Mouse (Mus musculus) intestine, embryonic 14.5 days (tissue): ENCODE results near the gene Sf1. TPM values are rescaled to one million over a fixed set of nuclear protein-coding genes. Genes with fewer than 3 reads are reported as not detected.

Experiments used
- ATAC-seq: fragments of 200-750 bp; cut with Nextera tagmentation; replicated peaks from 2 replicates; pipeline ENCODE4 v1.8.0; 2017; ENCODE audit warnings: low read depth, moderate number of reproducible peaks, moderate TSS enrichment, moderate library complexity; ENCODE audit not compliant: low FRiP score, low TSS enrichment
- DNase-seq: peaks from one replicate; pipeline ENCODE4 v3.0.0-alpha.2; 2018; ENCODE audit warnings: low spot score
- H3K27ac ChIP-seq: fragments of 300-500 bp; sonication (generic); 2 replicates; pipeline ENCODE4 v1.5.1; 2014; ENCODE audit warnings: low read depth, mild to moderate bottlenecking, control low read depth
- H3K27me3 ChIP-seq: fragments of 300-500 bp; sonication (generic); replicated peaks from 2 replicates; pipeline ENCODE4 v1.6.1; 2014; ENCODE audit warnings: low read length, control low read depth; ENCODE audit not compliant: control insufficient read depth, insufficient read depth
- H3K36me3 ChIP-seq: fragments of 300-500 bp; sonication (generic); 2 replicates; pipeline ENCODE4 v1.6.1; 2014; ENCODE audit warnings: low read length, control low read depth; ENCODE audit not compliant: control insufficient read depth, insufficient read depth
- H3K4me1 ChIP-seq: fragments of 300-500 bp; sonication (generic); replicated peaks from 2 replicates; pipeline ENCODE4 v1.6.1; 2014; ENCODE audit warnings: low read length, control low read depth, mixed read lengths; ENCODE audit not compliant: control insufficient read depth, insufficient read depth
- H3K4me2 ChIP-seq: fragments of 300-500 bp; sonication (generic); 2 replicates; pipeline ENCODE4 v1.6.1; 2014; ENCODE audit warnings: low read length
- H3K4me3 ChIP-seq: fragments of 300-500 bp; sonication (generic); 2 replicates; pipeline ENCODE4 v1.5.1; 2014; ENCODE audit warnings: low read depth, low read length, control low read depth, mixed read lengths
- H3K9ac ChIP-seq: fragments of 300-500 bp; sonication (generic); 2 replicates; pipeline ENCODE4 v1.6.1; 2014; ENCODE audit warnings: mild to moderate bottlenecking, low read length
- H3K9me3 ChIP-seq: fragments of 300-500 bp; sonication (generic); 2 replicates; pipeline ENCODE4 v1.6.1; 2016; ENCODE audit warnings: low read length, control low read depth; ENCODE audit not compliant: control insufficient read depth
- WGBS: fragments of 180-500 bp; shearing (Covaris S2); extraction: QIAGEN DNeasy Blood & Tissue Kit; methylation state at CpG from one replicate; pipeline ENCODE4 v1.1.7; 2014; 5-methylcytosine and 5-hydroxymethylcytosine counted together
- polyA plus RNA-seq: library from polyadenylated mRNA; unstranded; fragments of >200 nt; fragmentation: Nextera tagmentation; extraction: Ambion mirVana; gene quantifications from 2 replicates; pipeline ENCODE4 v1.2.1, GENCODE M21; 2014

The Sf1 gene
- polyA plus RNA-seq, 1 experiment from 2014 or later: 143 TPM

- no peak for ATAC-seq
- Histone ChIP-seq H3K9me3 (no peaks in the 10 kb centered on the region), H3K4me3 (no peak overlapping the region), H3K9ac (no peak overlapping the region), H3K36me3 (no peaks in the 10 kb centered on the region), H3K27me3 (peaks cover 20% of the 10 kb centered on the region), H3K4me1 (peaks cover 23% of the 10 kb centered on the region), H3K4me2 (no peak overlapping the region), H3K27ac (no peak overlapping the region)
- no peak for DNase-seq
- 76% methylated on average over 5 of the region's 5 CpGs for WGBS
These were observed 32.7 kb downstream of the Sf1 start for GRCm38 (mm10) chr19:6396237-6396636.

GRCm38 (mm10) chr19:6397582-6398249, 34.2 kb downstream of the Sf1 start:
- Histone ChIP-seq H3K4me1 (peaks cover 35% of the 10 kb centered on the region), H3K27ac (no peak overlapping the region), H3K9me3 (no peaks in the 10 kb centered on the region), H3K36me3 (no peaks in the 10 kb centered on the region), H3K4me2 (no peak overlapping the region), H3K27me3 (peaks cover 30% of the 10 kb centered on the region), H3K4me3 (no peak overlapping the region), H3K9ac (no peak overlapping the region)
- WGBS: 78% methylated on average over 22 of the region's 22 CpGs
- DNase-seq (no peak), ATAC-seq (no peak)

GRCm38 (mm10) chr19:6398447-6399284, 35.2 kb downstream of the Sf1 start:
- peak overlapping the region; percentile 52 for H3K4me3 ChIP-seq
- peak; percentile 72 for DNase-seq
- WGBS: under 1% methylated on average over 38 of the region's 39 CpGs
- peaks cover 35% of the 10 kb centered on the region for H3K4me1 ChIP-seq
- no peaks in the 10 kb centered on the region for H3K9me3 ChIP-seq
- H3K4me2 ChIP-seq: peak overlapping the region; percentile 98
- peak; percentile 42; the same call in 1 of the 2 replicates for ATAC-seq
- H3K9ac ChIP-seq: no peak overlapping the region
- peaks cover 30% of the 10 kb centered on the region for H3K27me3 ChIP-seq
- H3K27ac ChIP-seq: no peak overlapping the region; the same call in 1 of the 2 replicates
- H3K36me3 ChIP-seq: no peaks in the 10 kb centered on the region

GRCm38 (mm10) chr19:6399285-6400095, 36.0 kb downstream of the Sf1 start, which contains the start of gene Rasgrp2:
TSS of gene Rasgrp2 (plus strand) at chr19:6399340.
- H3K27ac ChIP-seq: no peak within 1 kb of the TSS; the same call in 1 of the 2 replicates
- H3K4me2 ChIP-seq: peak within 1 kb of the TSS; percentile 98
- H3K36me3 ChIP-seq: no peaks in the 10 kb centered on the region
- peaks cover 33% of the 10 kb centered on the region for H3K27me3 ChIP-seq
- H3K4me1 ChIP-seq: peaks cover 35% of the 10 kb centered on the region
- peak within 1 kb of the TSS; percentile 52 for H3K4me3 ChIP-seq
- DNase-seq (peak; percentile 71), ATAC-seq (peak; percentile 26; the same call in 1 of the 2 replicates)
- no peaks in the 10 kb centered on the region for H3K9me3 ChIP-seq
- under 1% methylated on average over 83 of the region's 87 CpGs for WGBS
- H3K9ac ChIP-seq: peak within 1 kb of the TSS; percentile 51

DNA sequence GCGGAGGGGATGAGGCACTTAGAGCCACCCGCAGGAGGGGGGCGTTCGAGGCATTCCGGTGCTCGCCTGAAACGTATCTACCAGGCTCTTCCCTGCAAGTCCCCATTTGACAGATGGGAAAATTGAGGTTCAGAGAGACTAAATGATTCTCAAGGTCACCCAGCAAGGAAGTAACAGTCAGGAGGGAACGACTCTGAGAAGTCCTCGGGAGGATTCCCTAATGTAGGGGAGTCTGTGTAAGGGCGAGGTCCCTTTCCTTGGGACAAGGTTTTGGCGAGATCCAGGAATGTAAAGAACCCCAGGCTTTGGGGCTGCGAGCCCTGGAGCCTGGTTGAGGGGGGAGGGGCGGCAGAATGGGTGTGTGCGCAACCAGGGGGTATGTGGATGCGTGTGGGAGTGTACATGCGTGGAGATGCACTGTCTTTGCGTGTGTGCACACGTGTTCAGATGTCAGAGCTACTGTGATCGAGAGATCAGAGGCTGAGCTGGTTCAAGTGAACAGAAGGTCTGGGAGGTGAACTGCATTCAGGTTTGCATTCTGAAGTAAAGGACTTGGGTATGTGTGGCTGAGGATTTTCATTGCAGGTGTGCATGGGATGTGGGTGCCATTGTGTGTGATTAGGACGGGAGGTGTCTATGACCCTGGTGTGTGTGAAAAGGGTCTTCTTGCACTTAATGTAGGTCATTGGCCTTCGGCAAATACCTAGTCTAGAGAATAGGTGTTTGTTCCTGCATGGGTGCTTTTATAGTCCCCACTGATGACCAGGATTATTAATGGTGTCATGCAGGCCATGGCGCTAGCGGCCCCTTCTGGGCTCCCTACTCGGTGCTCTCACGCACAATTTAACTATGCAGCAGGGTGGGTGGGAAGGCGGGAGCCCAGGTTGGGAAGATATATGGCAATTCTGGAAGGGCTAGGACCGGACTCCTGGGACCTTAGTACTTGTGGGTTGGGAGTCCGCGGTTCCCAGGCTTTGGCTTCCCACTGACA, 36.9 kb downstream of the Sf1 start:
- peaks cover 35% of the 10 kb centered on the region for H3K4me1 ChIP-seq
- H3K4me2 ChIP-seq: peak overlapping the region; percentile 98
- 0 out of 2 replicates have a peak overlapping the region, but pooled peaks have one; percentile 51 for H3K9ac ChIP-seq
- H3K4me3 ChIP-seq: peak overlapping the region; percentile 52
- H3K36me3 ChIP-seq: no peaks in the 10 kb centered on the region
- H3K27ac ChIP-seq: no peak overlapping the region
- no peak for ATAC-seq
- peak; percentile 66 for DNase-seq
- WGBS: 3% methylated on average over 29 of the region's 29 CpGs
- no peaks in the 10 kb centered on the region for H3K9me3 ChIP-seq
- H3K27me3 ChIP-seq: peaks cover 33% of the 10 kb centered on the region

DNA sequence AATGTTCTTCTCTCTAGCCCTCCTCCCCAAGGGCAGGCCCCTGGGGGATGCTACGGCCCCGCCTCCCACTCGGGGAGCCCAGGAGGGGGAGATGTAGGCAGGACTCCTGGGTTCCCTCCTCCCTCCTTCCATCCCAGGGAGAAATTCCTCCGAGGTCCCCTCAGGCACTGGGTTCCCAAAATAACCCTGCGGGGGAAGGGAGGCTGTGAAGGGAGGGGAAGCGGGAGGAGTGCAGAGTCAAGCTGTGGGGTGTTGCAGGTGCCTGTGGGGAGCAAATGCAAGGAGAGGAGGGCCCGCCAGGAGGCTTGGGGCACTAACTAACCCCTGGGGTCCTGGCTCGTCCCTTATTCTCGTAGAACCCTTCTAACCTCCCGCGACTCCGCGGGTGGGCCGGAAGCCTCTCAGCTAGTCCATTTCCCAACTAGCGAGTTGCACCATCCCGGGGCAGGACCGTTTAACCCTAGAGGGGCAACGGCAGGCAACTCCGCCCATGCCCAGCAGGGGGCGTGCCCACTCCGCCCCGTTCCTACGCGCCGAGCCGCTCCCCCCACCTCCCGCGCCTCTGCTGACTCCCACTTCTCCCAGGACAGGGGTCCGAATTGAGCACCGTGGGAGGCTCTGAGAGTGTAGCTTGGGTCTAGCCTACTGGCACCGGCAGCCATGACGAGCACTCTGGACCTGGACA, 37.8 kb downstream of the Sf1 start:
- 0 out of 2 replicates have a peak, but pooled peaks have one; percentile 26 for ATAC-seq

DNA sequence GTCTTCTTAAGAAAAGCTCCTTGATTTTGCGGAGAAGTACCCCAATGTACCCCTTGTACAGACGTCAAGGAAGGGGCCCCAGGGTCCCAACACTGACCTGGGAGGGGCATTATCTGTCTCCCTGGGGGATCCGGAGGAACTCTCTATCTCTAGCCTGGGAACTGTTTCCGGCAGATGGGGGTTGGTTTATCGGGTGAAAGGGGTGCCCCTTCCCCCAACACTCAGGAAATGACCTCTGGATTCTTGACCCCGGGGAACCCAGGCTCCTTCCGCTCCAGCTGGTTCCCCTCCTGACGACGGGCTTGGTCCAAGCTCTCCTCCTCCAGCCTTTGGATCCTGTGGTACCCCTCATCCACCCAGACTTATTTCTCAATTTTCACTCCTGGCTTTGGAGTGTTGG, 38.5 kb downstream of the Sf1 start:
- H3K4me2 ChIP-seq: peak overlapping the region; percentile 98
- no peak overlapping the region for H3K9ac ChIP-seq
- 5% methylated on average over 9 of the region's 9 CpGs for WGBS
- peak overlapping the region; percentile 37 for H3K4me3 ChIP-seq
- ATAC-seq: no peak
- no peaks in the 10 kb centered on the region for H3K9me3 ChIP-seq
- peaks cover 35% of the 10 kb centered on the region for H3K4me1 ChIP-seq
- no peaks in the 10 kb centered on the region for H3K36me3 ChIP-seq
- DNase-seq: no peak
- H3K27me3 ChIP-seq: peaks cover 33% of the 10 kb centered on the region
- no peak overlapping the region for H3K27ac ChIP-seq

More for the DNA sequence above, 37.8 kb downstream of the Sf1 start:
- peak; percentile 88 for DNase-seq
- Histone ChIP-seq H3K4me2 (peak overlapping the region; percentile 98), H3K27ac (no peak overlapping the region), H3K9me3 (no peaks in the 10 kb centered on the region), H3K36me3 (no peaks in the 10 kb centered on the region), H3K27me3 (peaks cover 33% of the 10 kb centered on the region), H3K9ac (0 out of 2 replicates have a peak overlapping the region, but pooled peaks have one; percentile 13), H3K4me3 (peak overlapping the region; percentile 37), H3K4me1 (peaks cover 35% of the 10 kb centered on the region)
- under 1% methylated on average over 32 of the region's 32 CpGs for WGBS
